Mouse (Mus musculus): Measurements from ENCODE around the gene Mical3. TPM values are rescaled to one million over a fixed set of nuclear protein-coding genes. Genes with fewer than 3 reads are reported as not detected.

The Mical3 gene
- polyA plus RNA-seq (2015; fragmentation: Nextera tagmentation; extraction: Ambion mirVana): 30.3 and 35.2 TPM in 2 replicates

DNA sequence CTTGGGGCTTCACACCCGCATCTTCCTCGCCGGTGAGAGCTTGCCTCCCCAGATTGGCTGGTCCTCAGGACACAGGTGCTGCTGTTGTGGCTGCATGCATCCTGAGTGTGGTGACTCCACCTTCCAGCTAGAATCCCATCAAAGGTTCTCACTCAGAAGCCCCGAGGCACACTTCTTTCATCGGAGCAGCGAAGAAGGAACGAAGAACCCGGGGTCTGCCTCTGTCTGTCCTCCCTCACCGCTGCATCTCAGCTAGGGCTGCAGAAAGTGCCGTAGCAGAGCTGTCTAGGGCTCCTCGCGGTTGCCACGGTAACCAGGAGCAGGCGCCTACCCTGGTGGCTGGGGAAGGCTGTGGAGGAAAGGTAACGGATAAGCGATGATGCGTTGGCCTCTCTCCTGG, at the start of gene Mical3:
Gene Mical3, minus strand, starts transcription at position 227 of the 400 bp plus-strand sequence.
- Histone ChIP-seq H3K4me3 (replicated peaks) (peak within 1 kb of the TSS; percentile 48), H3K27me3 (replicated peaks) (no peaks in the 10 kb centered on the region), H3K9ac (replicated peaks) (peak within 1 kb of the TSS; percentile 54), H3K4me1 (peaks cover 21% of the 10 kb centered on the region), H3K9me3 (replicated peaks) (no peaks in the 10 kb centered on the region), H3K4me2 (peak within 1 kb of the TSS; percentile 66), H3K27ac (replicated peaks) (peak within 1 kb of the TSS; percentile 90), H3K36me3 (no peaks in the 10 kb centered on the region)
- 0% methylated on average over 17 of the region's 17 CpGs for WGBS
- peak; percentile 89 for ATAC-seq (ENCODE audit: low FRiP score)

DNA sequence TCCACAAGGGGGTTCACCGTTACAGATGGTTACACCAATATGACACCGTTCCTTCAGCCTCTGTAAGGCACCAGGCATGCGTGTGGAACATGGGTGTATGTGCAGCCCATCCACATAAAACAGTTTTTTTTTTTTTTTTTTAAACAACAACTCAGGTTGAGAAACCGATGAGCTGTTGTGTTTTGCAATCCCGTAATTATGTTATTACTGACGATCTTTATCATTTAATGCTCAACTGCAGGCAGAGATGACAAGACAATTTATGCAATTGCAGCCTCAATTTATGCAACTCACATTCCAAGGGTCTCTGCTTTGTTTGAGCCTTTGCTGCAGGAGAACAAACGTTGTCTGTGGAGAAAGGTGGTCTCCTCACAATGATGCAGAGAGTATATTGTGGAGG, 49.0 kb upstream of the Mical3 start:
- Histone ChIP-seq H3K4me2 (no peak overlapping the region), H3K27ac (replicated peaks) (no peak overlapping the region)
- WGBS: 70% methylated on average over 7 of the region's 7 CpGs

DNA sequence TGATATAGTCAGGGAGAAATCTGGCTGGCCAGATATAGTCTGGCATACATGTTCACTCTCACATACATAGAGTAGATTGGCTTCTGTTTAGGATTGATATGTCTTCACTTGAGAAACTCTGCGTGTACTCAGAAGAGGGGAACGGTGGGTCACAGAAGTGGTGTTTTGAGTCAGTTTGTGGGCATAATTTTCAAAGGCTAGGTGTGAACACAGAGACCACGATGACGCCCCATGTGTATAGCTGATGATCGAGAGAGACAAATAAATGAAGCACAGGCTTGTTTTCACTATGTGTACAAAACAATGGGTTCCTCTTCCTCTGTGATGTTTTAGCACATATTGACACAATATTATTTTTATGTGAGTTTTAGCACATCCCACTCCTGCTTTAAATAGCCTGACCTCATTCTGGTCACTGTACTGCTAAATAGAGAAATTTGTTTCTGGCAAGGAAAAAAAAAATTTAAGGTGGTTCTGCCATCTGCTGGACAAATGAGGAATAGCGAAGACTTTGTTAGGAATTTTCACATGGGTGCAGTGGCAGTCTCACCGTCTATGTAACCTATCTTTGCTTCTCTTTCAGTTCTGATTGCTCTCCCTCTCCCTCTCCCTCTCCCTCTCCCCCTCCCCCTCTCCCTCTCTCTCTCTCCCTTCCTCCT, 48.0 kb upstream of the Mical3 start:
- Histone ChIP-seq H3K27me3 (replicated peaks) (no peaks in the 10 kb centered on the region), H3K9me3 (replicated peaks) (no peaks in the 10 kb centered on the region), H3K27ac (replicated peaks) (no peak overlapping the region), H3K4me1 (peaks cover 15% of the 10 kb centered on the region), H3K4me3 (replicated peaks) (no peak overlapping the region), H3K36me3 (no peaks in the 10 kb centered on the region), H3K9ac (replicated peaks) (no peak overlapping the region), H3K4me2 (no peak overlapping the region)
- WGBS: 57% methylated on average over 7 of the region's 7 CpGs
- ATAC-seq (ENCODE audit: low FRiP score): no peak

More for the DNA sequence above, 49.0 kb upstream of the Mical3 start:
- Histone ChIP-seq H3K36me3 (no peaks in the 10 kb centered on the region), H3K4me1 (peaks cover 26% of the 10 kb centered on the region), H3K9me3 (replicated peaks) (no peaks in the 10 kb centered on the region), H3K27me3 (replicated peaks) (no peaks in the 10 kb centered on the region), H3K9ac (replicated peaks) (no peak overlapping the region), H3K4me3 (replicated peaks) (no peak overlapping the region)
- ATAC-seq (ENCODE audit: low FRiP score): no peak

DNA sequence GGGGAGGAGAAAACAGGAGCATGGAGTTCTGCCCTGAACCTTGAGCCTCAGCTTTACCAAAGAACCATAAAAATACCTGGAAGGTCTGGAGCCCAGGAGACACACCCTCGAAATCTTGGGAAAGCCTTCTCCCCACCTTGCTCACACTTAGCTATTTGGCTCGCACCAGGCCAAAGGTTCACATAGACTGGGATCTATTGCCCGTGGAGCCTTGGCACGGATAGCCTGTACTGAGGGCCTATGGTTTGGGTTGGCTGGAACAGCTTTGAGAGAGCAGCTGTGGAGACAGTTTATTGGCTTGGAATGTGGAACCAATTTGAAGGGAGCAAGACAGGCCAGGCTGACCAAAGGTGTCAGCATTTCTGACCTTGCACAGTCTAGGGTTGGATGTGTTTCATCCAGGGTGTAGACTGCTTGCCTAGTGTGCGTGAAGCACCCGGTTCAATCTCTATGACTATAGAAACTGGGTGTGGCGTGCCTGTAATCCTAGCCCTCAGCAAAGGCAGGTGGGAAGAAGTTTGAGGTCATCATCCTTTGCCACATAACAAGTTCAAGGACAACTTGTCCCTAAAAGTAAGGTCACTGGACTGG, 46.4 kb upstream of the Mical3 start:
- Histone ChIP-seq H3K27me3 (replicated peaks) (no peaks in the 10 kb centered on the region), H3K9ac (replicated peaks) (no peak overlapping the region), H3K4me2 (no peak overlapping the region), H3K36me3 (no peaks in the 10 kb centered on the region), H3K4me3 (replicated peaks) (no peak overlapping the region), H3K4me1 (peaks cover 10% of the 10 kb centered on the region), H3K27ac (replicated peaks) (no peak overlapping the region), H3K9me3 (replicated peaks) (no peaks in the 10 kb centered on the region)
- ATAC-seq (ENCODE audit: low FRiP score): no peak
- 84% methylated on average over 7 of the region's 7 CpGs for WGBS

DNA sequence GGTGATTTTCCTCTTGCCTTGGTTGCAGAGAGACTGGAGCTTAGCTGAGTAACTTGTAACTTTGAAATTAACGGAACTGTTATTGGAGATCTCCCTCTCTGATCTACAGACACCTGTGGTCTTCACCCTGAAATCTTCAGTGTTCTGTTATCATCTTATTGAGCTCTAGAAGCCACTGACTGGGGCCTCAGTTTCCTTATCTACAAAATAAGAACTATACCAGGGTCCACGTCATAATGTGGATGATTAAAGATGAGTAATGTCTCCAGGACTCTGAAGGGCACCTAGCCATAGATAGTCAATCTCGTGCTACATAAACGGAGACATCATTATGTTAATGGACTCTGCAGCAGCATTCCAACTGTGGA, 45.9 kb upstream of the Mical3 start:
- Histone ChIP-seq H3K4me1 (peaks cover 10% of the 10 kb centered on the region), H3K36me3 (no peaks in the 10 kb centered on the region), H3K9ac (replicated peaks) (no peak overlapping the region), H3K27ac (replicated peaks) (no peak overlapping the region), H3K27me3 (replicated peaks) (no peaks in the 10 kb centered on the region), H3K9me3 (replicated peaks) (no peaks in the 10 kb centered on the region), H3K4me3 (replicated peaks) (no peak overlapping the region), H3K4me2 (no peak overlapping the region)
- WGBS: 62% methylated on average over 4 of the region's 4 CpGs
- ATAC-seq (ENCODE audit: low FRiP score): no peak

DNA sequence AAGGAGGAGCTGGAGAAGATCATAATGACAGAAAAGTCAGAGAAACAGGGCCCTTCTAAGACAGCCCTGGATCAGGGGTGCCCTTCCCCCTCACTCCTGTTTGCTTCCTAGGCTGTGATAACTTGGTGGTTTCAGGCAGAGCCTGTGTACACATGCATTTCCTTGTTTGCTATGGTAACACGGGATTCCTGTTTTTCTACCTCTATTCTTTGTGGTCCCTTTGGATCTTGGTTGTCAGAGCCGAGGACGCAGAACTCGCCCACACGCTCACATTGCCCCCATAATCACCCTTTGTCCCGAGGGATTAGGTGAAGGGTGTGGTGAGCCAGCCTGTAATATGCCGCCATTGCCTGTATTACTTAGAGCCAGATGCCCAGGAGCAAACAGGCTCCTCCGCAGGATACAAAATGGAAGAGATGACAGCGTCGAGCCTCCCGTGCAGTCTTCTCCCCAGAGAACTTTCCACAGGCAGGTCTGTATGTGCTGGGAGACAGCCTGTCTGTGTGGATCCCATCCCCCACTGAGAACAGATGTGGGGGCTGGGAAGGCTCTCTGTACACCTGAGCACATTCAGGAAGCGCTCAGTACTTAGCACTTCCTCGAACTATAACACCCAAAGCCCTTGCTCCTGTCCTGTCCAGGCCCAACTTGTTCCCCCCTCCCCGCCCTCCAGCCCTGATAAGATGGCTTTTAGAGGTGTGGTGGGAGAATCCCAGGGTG, 45.4 kb upstream of the Mical3 start:
- Histone ChIP-seq H3K27ac (replicated peaks) (0 out of 2 replicates have a peak overlapping the region, but pooled peaks have one; percentile 33), H3K9me3 (replicated peaks) (no peaks in the 10 kb centered on the region), H3K4me3 (replicated peaks) (no peak overlapping the region), H3K27me3 (replicated peaks) (no peaks in the 10 kb centered on the region), H3K9ac (replicated peaks) (no peak overlapping the region), H3K4me1 (peaks cover 10% of the 10 kb centered on the region), H3K36me3 (no peaks in the 10 kb centered on the region), H3K4me2 (peak overlapping the region; percentile 6; the same call in 1 of the 2 replicates)
- peak; percentile 43; the same call in 1 of the 2 replicates for ATAC-seq (ENCODE audit: low FRiP score)
- 44% methylated on average over 14 of the region's 14 CpGs for WGBS

DNA sequence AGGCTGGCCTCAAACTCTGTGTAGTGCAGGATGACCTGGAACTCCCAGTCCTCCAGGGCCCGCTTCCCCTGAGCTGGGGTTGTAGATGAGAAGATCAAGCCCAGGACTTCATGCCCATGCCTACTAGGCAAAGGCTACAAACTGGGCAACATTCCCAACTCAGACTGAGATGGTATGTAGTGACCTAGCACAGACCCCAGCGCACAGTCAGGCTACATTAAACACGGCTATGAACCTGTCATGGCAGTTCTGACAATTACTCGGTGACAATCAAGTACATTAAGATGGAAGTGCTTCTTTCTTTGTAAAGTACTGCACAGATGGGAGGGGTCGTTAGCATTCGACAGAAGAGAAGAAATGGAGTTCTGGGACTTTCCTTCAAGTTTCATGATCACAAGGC, 44.0 kb upstream of the Mical3 start:
- WGBS: 94% methylated on average over 6 of the region's 6 CpGs
- ATAC-seq (ENCODE audit: low FRiP score): no peak
- peaks cover 10% of the 10 kb centered on the region for H3K4me1 ChIP-seq
- no peaks in the 10 kb centered on the region for H3K36me3 ChIP-seq
- H3K9ac ChIP-seq (replicated peaks): no peak overlapping the region
- H3K27me3 ChIP-seq (replicated peaks): no peaks in the 10 kb centered on the region
- H3K4me3 ChIP-seq (replicated peaks): no peak overlapping the region
- H3K4me2 ChIP-seq: no peak overlapping the region
- H3K9me3 ChIP-seq (replicated peaks): no peaks in the 10 kb centered on the region
- H3K27ac ChIP-seq (replicated peaks): no peak overlapping the region

DNA sequence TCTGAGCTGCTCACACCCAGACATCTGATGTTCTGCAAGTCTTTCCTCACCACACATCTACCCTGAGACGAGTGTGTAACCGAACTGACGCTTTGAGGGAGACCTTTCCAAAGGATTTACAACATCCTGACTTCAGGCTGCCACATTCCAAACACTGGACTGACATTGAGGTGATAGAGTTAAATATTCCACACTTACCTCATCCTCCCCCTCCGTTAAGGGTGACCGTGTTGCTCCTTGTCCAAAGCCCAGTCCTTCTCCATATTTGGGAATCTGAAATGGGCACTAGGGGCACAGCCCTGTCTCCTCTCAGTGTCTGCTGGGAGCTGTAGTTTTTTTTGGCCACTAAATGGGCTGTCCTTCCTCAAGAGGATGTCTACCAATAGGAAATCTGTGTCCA, 42.7 kb upstream of the Mical3 start:
- Histone ChIP-seq H3K27ac (replicated peaks) (no peak overlapping the region), H3K4me1 (peaks cover 10% of the 10 kb centered on the region), H3K36me3 (no peaks in the 10 kb centered on the region), H3K9ac (replicated peaks) (no peak overlapping the region), H3K27me3 (replicated peaks) (no peaks in the 10 kb centered on the region), H3K4me2 (no peak overlapping the region), H3K4me3 (replicated peaks) (no peak overlapping the region), H3K9me3 (replicated peaks) (no peaks in the 10 kb centered on the region)
- no peak for ATAC-seq (ENCODE audit: low FRiP score)
- WGBS: 80% methylated on average over 5 of the region's 5 CpGs

DNA sequence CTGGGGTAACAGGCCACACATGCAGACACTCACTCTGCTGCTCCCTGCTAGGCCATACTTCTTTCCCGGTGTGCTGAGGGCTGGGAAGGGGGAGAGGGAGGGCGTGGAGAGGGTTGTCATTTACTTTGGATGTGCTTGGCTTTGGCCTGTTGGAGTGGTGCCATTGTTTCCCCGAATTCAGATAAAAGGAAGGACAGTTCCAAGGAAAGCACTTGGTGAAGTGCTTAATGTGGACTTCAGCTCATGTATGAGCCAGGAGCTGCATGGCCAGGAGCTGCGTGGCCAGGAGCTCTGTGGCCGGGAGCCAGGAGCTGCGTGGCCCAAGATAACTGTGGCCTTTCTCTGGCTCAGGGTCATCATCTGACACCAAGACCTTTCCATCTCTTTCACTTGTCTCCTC, 40.3 kb upstream of the Mical3 start:
- Histone ChIP-seq H3K9me3 (replicated peaks) (no peaks in the 10 kb centered on the region), H3K4me1 (peaks cover 8% of the 10 kb centered on the region), H3K27me3 (replicated peaks) (no peaks in the 10 kb centered on the region), H3K9ac (replicated peaks) (no peak overlapping the region), H3K36me3 (no peaks in the 10 kb centered on the region), H3K4me3 (replicated peaks) (no peak overlapping the region), H3K27ac (replicated peaks) (no peak overlapping the region), H3K4me2 (no peak overlapping the region)
- no peak for ATAC-seq (ENCODE audit: low FRiP score)
- WGBS: 87% methylated on average over 6 of the region's 6 CpGs

DNA sequence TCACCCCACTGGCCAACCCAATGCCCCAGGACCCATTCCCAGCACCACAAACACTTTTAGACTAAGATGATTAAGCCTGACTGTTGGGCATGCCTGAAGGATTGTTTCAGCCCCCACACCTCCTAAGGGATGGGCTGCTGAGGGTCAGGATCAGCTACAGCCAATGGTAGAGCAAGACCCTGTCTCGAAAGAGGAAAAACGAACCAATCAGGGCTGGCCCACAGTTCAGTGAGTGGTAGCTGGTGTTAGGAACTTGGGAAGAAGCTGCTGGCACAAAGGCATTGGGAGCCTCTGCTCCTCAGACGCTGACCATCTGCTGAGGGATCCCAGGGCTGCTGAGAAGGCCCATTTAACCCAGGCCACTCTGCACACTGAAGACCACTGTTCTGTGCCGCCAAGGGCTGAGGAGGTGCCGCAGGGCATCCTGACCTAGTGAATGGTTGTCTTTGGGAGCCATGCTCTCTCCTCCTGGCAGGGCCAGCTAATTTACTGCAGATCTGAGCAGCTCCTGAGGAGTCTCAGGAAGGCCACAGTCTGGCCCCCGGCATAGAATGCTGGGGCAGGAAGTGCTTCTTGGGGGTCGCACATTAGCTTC, 36.7 kb upstream of the Mical3 start:
- Histone ChIP-seq H3K9me3 (replicated peaks) (no peaks in the 10 kb centered on the region), H3K4me2 (no peak overlapping the region), H3K27ac (replicated peaks) (no peak overlapping the region), H3K36me3 (no peaks in the 10 kb centered on the region), H3K9ac (replicated peaks) (no peak overlapping the region), H3K4me1 (peaks cover 6% of the 10 kb centered on the region), H3K4me3 (replicated peaks) (no peak overlapping the region), H3K27me3 (replicated peaks) (no peaks in the 10 kb centered on the region)
- ATAC-seq (ENCODE audit: low FRiP score): no peak
- WGBS: 72% methylated on average over 7 of the region's 7 CpGs

DNA sequence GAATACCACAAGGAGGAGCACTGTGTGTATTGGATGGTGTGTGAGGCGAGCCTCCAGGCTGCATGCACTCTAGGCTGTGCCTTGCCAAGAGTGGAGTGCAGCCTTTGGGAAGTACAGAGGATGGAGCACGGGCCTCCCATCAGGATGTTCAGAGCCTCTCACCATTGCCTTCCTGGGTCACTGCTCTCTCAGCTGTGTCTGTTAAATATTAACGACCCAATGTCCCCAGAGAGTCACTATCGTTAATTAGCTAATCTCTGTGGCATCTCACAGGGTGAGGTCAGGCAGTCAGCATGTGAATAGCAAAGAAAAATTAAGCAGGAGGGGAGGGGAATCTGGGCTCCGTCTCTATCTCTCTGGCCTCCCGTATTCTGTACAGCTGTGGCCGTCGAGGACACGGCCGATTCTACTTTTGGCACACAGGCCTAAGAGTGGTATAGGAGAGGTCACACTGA, 35.3 kb upstream of the Mical3 start:
- H3K9me3 ChIP-seq (replicated peaks): no peaks in the 10 kb centered on the region
- H3K27ac ChIP-seq (replicated peaks): no peak overlapping the region
- H3K36me3 ChIP-seq: no peaks in the 10 kb centered on the region
- no peak overlapping the region for H3K4me2 ChIP-seq
- 12% methylated on average over 10 of the region's 10 CpGs for WGBS
- H3K4me1 ChIP-seq: peaks cover 6% of the 10 kb centered on the region
- no peak overlapping the region for H3K4me3 ChIP-seq (replicated peaks)
- peak; percentile 41; the same call in 1 of the 2 replicates for ATAC-seq (ENCODE audit: low FRiP score)
- no peak overlapping the region for H3K9ac ChIP-seq (replicated peaks)
- no peaks in the 10 kb centered on the region for H3K27me3 ChIP-seq (replicated peaks)
